Mouse (Mus musculus) right cerebral cortex, postnatal 10 days (tissue): ENCODE measurements around the gene Olfr44.

Experiments
- DNase-seq, 2 experiments: peaks; one replicate each; pipeline ENCODE4 v3.0.0; 2021; ENCODE audit warnings: low spot score in 2 of 2

The Olfr44 gene

DNA sequence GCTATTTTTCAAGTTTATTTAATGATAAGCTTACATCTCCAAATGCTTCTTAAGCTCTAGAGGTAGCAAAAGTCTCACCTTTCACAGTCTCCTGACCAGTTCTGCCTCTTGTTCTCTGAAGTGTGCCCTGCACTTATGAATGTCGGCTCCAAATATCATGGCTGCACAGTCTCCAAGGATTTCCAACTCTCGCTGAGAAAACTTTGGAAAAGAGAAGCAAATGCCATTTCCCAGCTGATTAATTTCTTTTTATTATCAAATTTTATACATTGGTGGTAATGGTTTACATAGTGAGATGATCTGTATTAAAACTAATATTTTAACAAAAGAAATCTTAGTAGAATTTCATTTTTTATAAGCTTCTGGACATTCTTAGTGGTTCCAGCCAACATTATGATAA lies at the start of gene Olfr44:
Olfr44 (minus strand) TSS at position 101 of the 400 bp plus-strand sequence.
- DNase-seq = no peak

DNA sequence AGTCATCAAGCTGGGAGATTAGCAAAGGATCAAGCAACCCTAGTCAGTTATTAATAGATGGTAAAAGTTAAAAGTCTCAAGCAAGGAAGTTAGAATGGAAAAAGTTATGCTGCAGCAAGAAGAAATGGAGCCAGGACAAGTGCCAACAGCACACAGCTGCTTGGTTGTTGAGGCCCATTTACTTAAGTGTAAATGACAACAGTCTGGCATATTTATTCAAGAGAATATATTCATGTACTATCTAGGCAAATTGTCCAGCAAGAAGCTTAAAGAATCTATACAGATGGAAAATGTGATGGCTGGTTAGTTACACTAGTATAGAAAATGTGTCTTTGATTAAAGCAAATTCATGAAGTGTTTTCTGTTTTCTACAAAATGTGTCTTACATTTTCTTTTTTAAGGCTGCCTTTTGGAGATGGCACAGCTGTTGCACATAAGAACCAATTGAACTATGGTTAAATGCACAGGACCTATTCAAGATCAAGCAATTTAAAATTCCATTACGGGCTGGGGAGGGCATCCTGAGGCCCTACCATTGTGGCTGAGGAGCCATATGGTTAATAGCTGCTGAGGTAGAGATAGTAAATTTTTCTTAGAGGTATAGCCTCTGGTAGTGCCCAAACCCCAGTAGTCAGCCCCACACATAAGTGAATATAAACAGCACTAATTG lies 30.0 kb upstream of the Olfr44 start:
- peak; percentile 27 for DNase-seq

DNA sequence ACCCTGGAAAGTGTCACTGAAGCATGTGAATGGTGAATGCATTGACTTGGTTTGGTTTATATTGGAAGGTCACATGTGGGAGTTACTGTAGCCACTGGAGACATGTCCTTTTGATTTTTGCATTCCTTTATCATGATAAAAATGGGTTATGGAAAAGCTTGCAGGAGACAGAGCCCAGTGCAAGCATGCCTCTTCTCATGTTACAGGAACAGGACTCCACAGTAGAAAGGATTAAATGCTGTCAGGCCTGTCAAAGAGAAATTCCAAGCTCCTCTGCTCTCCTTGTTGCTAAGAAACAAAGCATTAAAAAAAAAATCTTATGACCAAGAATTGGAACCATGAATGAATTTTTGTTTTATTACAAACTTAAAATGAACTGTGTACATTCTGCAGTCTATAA lies 24.8 kb upstream of the Olfr44 start:
- DNase-seq = no peak

DNA sequence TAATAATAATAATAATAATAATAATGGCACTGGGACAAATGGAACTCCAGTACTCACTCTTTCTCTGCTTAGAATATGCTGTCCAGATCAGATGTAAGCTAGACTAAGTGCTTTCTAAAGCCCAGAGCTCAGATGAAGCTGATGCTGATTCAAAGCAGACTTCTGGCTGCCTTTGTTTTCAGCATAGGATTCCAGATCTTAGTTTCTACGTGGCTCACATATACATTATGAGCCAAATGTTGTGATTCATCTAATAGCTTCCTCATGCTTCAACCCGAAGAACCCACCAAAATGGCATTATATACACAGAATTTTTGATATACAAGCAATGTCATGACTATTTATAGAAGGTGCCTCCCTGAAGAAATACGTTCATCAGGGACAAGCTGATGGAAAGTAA lies 21.7 kb upstream of the Olfr44 start, which contains the start of gene Olfr957:
Olfr957 (minus strand) TSS at position 279 of the 400 bp plus-strand sequence.
- DNase-seq = no peak

DNA sequence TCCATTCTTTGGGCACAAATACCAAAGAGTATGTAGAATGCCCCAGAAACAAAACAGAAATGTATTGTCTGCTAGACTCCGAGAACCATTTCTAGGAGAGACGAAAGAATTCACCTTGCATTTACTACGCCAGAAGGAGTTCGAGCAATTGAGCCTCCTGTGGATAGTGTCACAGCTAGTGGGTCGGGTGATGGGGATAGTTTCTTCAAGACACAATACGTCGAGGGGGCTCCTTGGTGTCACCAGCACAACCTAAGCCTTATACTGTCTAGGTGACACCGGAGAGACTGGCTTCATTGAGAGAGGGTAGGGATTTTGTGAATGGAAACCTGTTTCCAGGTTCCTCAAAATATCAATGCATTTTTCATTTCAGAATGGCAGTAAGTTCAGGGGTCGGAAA lies 15.6 kb upstream of the Olfr44 start:
- no peak for DNase-seq

DNA sequence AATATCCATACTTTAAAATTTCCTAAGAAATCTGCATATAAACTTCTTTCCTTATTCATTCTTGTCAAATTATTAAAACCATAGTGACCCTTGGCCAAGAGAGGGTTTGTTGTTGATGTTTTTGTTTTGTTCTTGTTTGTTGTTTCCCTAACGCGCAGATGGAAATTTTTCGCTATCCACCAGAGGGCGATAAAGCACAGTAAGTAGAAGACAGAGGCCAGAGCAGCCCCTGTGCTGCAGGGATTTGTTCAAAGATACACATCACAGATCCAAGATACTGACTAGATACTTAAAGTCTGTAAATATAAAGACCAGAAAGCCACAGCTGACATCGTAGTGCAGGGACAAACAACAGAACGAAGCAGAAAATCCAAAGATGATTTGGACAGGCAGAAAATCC lies 15.2 kb upstream of the Olfr44 start:
- DNase-seq = peak; percentile 63 to 78

DNA sequence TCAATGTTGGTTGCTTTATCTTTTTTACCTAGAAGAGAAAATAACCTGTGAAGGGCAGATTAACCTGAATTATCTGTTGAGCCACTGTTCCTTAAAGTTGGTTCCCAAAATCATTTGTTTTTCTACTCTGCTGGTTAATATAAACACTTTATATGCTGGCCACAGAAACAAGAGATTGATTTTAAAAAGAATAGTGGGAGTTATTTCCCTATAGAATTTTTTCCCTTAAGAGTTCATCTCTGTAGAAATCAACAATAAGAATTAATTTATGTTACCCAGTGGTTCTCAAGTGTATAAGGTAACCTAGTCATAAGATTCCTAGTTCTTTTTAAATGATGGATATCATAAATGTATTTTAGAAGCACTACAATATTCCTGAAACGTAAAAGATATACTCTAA lies 22.0 kb downstream of the Olfr44 start, which contains the start of gene Olfr955:
Olfr955 (minus strand) TSS at position 101 of the 400 bp plus-strand sequence.
- no peak for DNase-seq

DNA sequence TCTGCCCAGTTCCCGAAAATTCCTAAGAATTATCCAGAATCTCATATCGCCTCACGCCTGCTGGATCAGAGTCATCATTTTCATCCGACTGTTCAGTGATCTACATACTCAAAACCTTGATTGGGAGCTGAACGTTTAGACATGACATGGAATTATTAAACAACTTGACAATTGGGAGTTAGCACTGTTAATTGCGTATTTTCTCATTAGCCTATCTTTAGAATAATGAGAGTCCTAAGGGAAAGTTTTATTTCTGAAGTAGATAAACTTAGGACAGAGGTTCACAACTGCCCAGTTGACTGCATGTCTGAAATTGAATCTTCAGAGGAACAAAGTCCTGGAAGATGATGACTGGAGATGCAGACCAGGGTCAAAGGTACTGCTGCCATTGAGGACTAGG lies 37.4 kb downstream of the Olfr44 start, which contains the start of gene Olfr954:
Olfr954 (plus strand) TSS at position 301 of the 400 bp plus-strand sequence.
- DNase-seq = no peak
